Mouse (Mus musculus): ENCODE data around the gene Rtn4. TPM values are rescaled to one million over a fixed set of nuclear protein-coding genes. Genes with fewer than 3 reads are reported as not detected.
A peak's percentile ranks its signal among the peaks of the same experiment; 100 is the strongest.
"Not testable (repeated sequence)": the region's sequence is repeated elsewhere in the genome, so short reads cannot be mapped to it uniquely, and the experiment has no call there.

Gene Rtn4
- 100 to 1,000 TPM; 293 to 303 TPM for total RNA-seq (2021)
- long read RNA-seq, experiment 1, transcript Rtn4-202 (7 exons, 3,615 nt) = major isoform, 9 of 39 reads
- long read RNA-seq, experiment 1, partial matches to known transcripts = 2 of 39 reads
- long read RNA-seq, experiment 1, other reads (novel, unspliced or antisense) = 24 of 39 reads
- long read RNA-seq, experiment 2, full-length matches to known transcripts = 79 of 126 reads
- long read RNA-seq, experiment 2, partial matches to known transcripts = 41 of 126 reads
- long read RNA-seq, experiment 2, other reads (novel, unspliced or antisense) = 6 of 126 reads

GRCm38 (mm10) chr11:29692683-29693272 lies at the start of gene Rtn4:
TSS of gene Rtn4 (plus strand) at chr11:29692947.
- peak; percentile 86 to 95 for DNase-seq (ENCODE audit: low spot score in 2 of 2)

GRCm38 (mm10) chr11:29644421-29644820 lies 48.3 kb upstream of the Rtn4 start:
- no peak for DNase-seq (ENCODE audit: low spot score in 2 of 2)

GRCm38 (mm10) chr11:29645411-29646066 lies 47.2 kb upstream of the Rtn4 start:
- DNase-seq (ENCODE audit: low spot score in 2 of 2) = no peak

- DNase-seq (ENCODE audit: low spot score in 2 of 2) = no peak
Observed at GRCm38 (mm10) chr11:29647568-29648319, 45.0 kb upstream of the Rtn4 start.

GRCm38 (mm10) chr11:29655381-29655780 lies 37.4 kb upstream of the Rtn4 start:
- not testable (repeated sequence) for DNase-seq (ENCODE audit: low spot score in 2 of 2)

- DNase-seq (ENCODE audit: low spot score in 2 of 2) = no peak
Observed at GRCm38 (mm10) chr11:29660740-29661139, 32.0 kb upstream of the Rtn4 start.

- no peak for DNase-seq (ENCODE audit: low spot score in 2 of 2)
Observed at GRCm38 (mm10) chr11:29667634-29668033, 25.1 kb upstream of the Rtn4 start.

- no peak for DNase-seq (ENCODE audit: low spot score in 2 of 2)
Observed at GRCm38 (mm10) chr11:29669706-29670105, 23.0 kb upstream of the Rtn4 start.

- DNase-seq (ENCODE audit: low spot score in 2 of 2) = no peak
Observed at GRCm38 (mm10) chr11:29673359-29673758, 19.4 kb upstream of the Rtn4 start.

GRCm38 (mm10) chr11:29676718-29677117 lies 16.0 kb upstream of the Rtn4 start:
- DNase-seq (ENCODE audit: low spot score in 2 of 2) = no peak

- no peak for DNase-seq (ENCODE audit: low spot score in 2 of 2)
Observed at GRCm38 (mm10) chr11:29679942-29680341, 12.8 kb upstream of the Rtn4 start.

- DNase-seq (ENCODE audit: low spot score in 2 of 2) = no peak
Observed at GRCm38 (mm10) chr11:29680771-29681170, 12.0 kb upstream of the Rtn4 start.

GRCm38 (mm10) chr11:29684272-29684671 lies 8.5 kb upstream of the Rtn4 start:
- no peak for DNase-seq (ENCODE audit: low spot score in 2 of 2)

- no peak for DNase-seq (ENCODE audit: low spot score in 2 of 2)
Observed at GRCm38 (mm10) chr11:29686176-29686575, 6.6 kb upstream of the Rtn4 start.

- DNase-seq (ENCODE audit: low spot score in 2 of 2) = no peak
Observed at GRCm38 (mm10) chr11:29691556-29691955, 1.2 kb upstream of the Rtn4 start.

- peak in 1 of 2 experiments; percentile 9 for DNase-seq (ENCODE audit: low spot score in 2 of 2)
Observed at GRCm38 (mm10) chr11:29692111-29692682, 550 bp upstream of the Rtn4 start.

GRCm38 (mm10) chr11:29693576-29694410 lies 1.0 kb downstream of the Rtn4 start:
- DNase-seq (ENCODE audit: low spot score in 2 of 2) = peak; percentile 67 to 78

- no peak for DNase-seq (ENCODE audit: low spot score in 2 of 2)
Observed at GRCm38 (mm10) chr11:29694754-29695153, 2.0 kb downstream of the Rtn4 start.

GRCm38 (mm10) chr11:29702721-29703120 lies 10.0 kb downstream of the Rtn4 start:
- no peak for DNase-seq (ENCODE audit: low spot score in 2 of 2)

GRCm38 (mm10) chr11:29705263-29705662 lies 12.5 kb downstream of the Rtn4 start:
- DNase-seq (ENCODE audit: low spot score in 2 of 2) = no peak
